Mouse (Mus musculus) spleen, adult 2 months (tissue): ENCODE data around the gene Etv6.

Experiments used
- CTCF ChIP-seq: fragments of 200-500 bp; IDR thresholded peaks from 2 replicates; pipeline ENCODE4 v1.5.1; 2011; ENCODE audit warnings: mild to moderate bottlenecking, inconsistent platforms; ENCODE audit not compliant: insufficient read depth, insufficient read length, insufficient replicate concordance; ENCODE audit errors: extremely low read depth
- POLR2A ChIP-seq: fragments of 200-500 bp; IDR thresholded peaks from 2 replicates; pipeline ENCODE4 v1.6.1; 2011; ENCODE audit warnings: low read depth, low read length, inconsistent platforms

GRCm38 (mm10) chr6:134020821-134021220, 14.7 kb upstream of the Etv6 start:
- TF ChIP-seq CTCF (no peak), POLR2A (no peak)
